ENCODE assay signal across 22 mouse cellular contexts in genomic region chr11:36527509-36527908, GRCm38 (mm10).
A peak's percentile ranks its signal among the peaks of the same experiment; 100 is the strongest.
DNase-seq lines count a peak whose midpoint lies in the region; ATAC-seq lines count a peak whose summit lies in the region.
"Had no signal": no experiment of that assay in that cellular context is flagged by ENCODE, and none has a peak within 500 bp of the region (broad histone marks: within the 10 kb centered on the region; RNA-seq: fewer than 3 reads in every experiment).

No protein-coding gene starts in this region.

- no peaks in the 10 kb centered on the region for H3K27me3 ChIP-seq in hindbrain, embryonic 12.5 days
- H3K27me3 ChIP-seq in hindbrain, embryonic 16.5 days (replicated peaks; ENCODE audit: control insufficient read depth, insufficient read depth, low read length): no peaks in the 10 kb centered on the region
- no peaks in the 10 kb centered on the region for H3K27me3 ChIP-seq in midbrain, embryonic 12.5 days
- no peaks in the 10 kb centered on the region for H3K27me3 ChIP-seq in midbrain, embryonic 11.5 days (ENCODE audit: control insufficient read depth, insufficient read depth, low read length)
- no peaks in the 10 kb centered on the region for H3K27me3 ChIP-seq in midbrain, embryonic 14.5 days (ENCODE audit: control insufficient read depth, insufficient read depth, low read length)
- H3K27me3 ChIP-seq: liver, embryonic 13.5 days; neural tube, embryonic 13.5 days had no signal

- peak; percentile 56; the same call in 1 of the 2 replicates for ATAC-seq in hindbrain, embryonic 12.5 days (ENCODE audit: low FRiP score)
- ATAC-seq in hindbrain, embryonic 16.5 days: no peak
- ATAC-seq in midbrain, embryonic 12.5 days (ENCODE audit: low FRiP score, low read depth): no peak
- ATAC-seq in midbrain, embryonic 11.5 days (ENCODE audit: low FRiP score): no peak
- no peak for ATAC-seq in midbrain, embryonic 14.5 days (ENCODE audit: low FRiP score, low TSS enrichment)
- ATAC-seq: intestine, embryonic 16.5 days had no signal

- no peak overlapping the region for H3K4me2 ChIP-seq in hindbrain, embryonic 12.5 days (replicated peaks)
- no peak overlapping the region for H3K4me2 ChIP-seq in hindbrain, embryonic 16.5 days (ENCODE audit: low read length)
- no peak overlapping the region for H3K4me2 ChIP-seq in midbrain, embryonic 12.5 days (replicated peaks)
- no peak overlapping the region for H3K4me2 ChIP-seq in midbrain, embryonic 11.5 days
- H3K4me2 ChIP-seq in midbrain, embryonic 14.5 days (ENCODE audit: low read length): no peak overlapping the region
- H3K4me2 ChIP-seq: liver, embryonic 13.5 days; neural tube, embryonic 13.5 days had no signal

- 55% methylated on average over 4 of the region's 4 CpGs for WGBS in hindbrain, embryonic 12.5 days
- 44% methylated on average over 4 of the region's 4 CpGs for WGBS in hindbrain, embryonic 16.5 days
- WGBS in midbrain, embryonic 12.5 days: 67% methylated on average over 4 of the region's 4 CpGs
- 74% methylated on average over 4 of the region's 4 CpGs for WGBS in midbrain, embryonic 11.5 days
- WGBS in midbrain, embryonic 14.5 days: 65% methylated on average over 4 of the region's 4 CpGs

- H3K4me3 ChIP-seq in hindbrain, embryonic 12.5 days: no peak overlapping the region
- no peak overlapping the region for H3K4me3 ChIP-seq in hindbrain, embryonic 16.5 days (ENCODE audit: low read length)
- H3K4me3 ChIP-seq in midbrain, embryonic 12.5 days: no peak overlapping the region
- no peak overlapping the region for H3K4me3 ChIP-seq in midbrain, embryonic 11.5 days (ENCODE audit: low read depth, low read length)
- no peak overlapping the region for H3K4me3 ChIP-seq in midbrain, embryonic 14.5 days (replicated peaks; ENCODE audit: low read depth, low read length)
- H3K4me3 ChIP-seq: embryonic facial prominence, embryonic 10.5 days; heart, embryonic 10.5 days; liver, embryonic 13.5 days; neural tube, embryonic 13.5 days had no signal

- peak; percentile 29 for DNase-seq in embryo, embryonic 11 days
- no peak for DNase-seq in embryo, embryonic 9.5 days (ENCODE audit: extremely low spot score)
- no peak for DNase-seq in midbrain, embryonic 11.5 days (ENCODE audit: low spot score, missing footprints)
- DNase-seq in midbrain, embryonic 14.5 days: peak; percentile 38
- no peak for DNase-seq in urinary bladder, postnatal 25 days (ENCODE audit: low spot score)
- DNase-seq: adrenal gland, postnatal 25 days; cerebellum, adult 11 months; cerebellum, postnatal 25 days; kidney, adult 9 months; kidney, postnatal 14 days; liver, embryonic 13.5 days; lung, adult 2 months; lung, postnatal 14 days; thymus, adult 18-20 months; thymus, postnatal 36 days had no signal

- no peaks in the 10 kb centered on the region for H3K4me1 ChIP-seq in hindbrain, embryonic 12.5 days
- peaks cover 3% of the 10 kb centered on the region for H3K4me1 ChIP-seq in hindbrain, embryonic 16.5 days (ENCODE audit: control insufficient read depth, insufficient read depth, low read depth, low read length)
- peaks cover 6% of the 10 kb centered on the region; the same call in 1 of the 2 replicates for H3K4me1 ChIP-seq in midbrain, embryonic 12.5 days
- no peaks in the 10 kb centered on the region for H3K4me1 ChIP-seq in midbrain, embryonic 11.5 days (ENCODE audit: control insufficient read depth, insufficient read depth, low read length)
- no peaks in the 10 kb centered on the region for H3K4me1 ChIP-seq in midbrain, embryonic 14.5 days (ENCODE audit: control insufficient read depth, insufficient read depth, low read length)
- H3K4me1 ChIP-seq: embryonic facial prominence, embryonic 10.5 days; liver, embryonic 13.5 days had no signal

- H3K36me3 ChIP-seq in hindbrain, embryonic 12.5 days: no peaks in the 10 kb centered on the region
- H3K36me3 ChIP-seq in hindbrain, embryonic 16.5 days (ENCODE audit: control insufficient read depth, insufficient read depth, low read length): no peaks in the 10 kb centered on the region
- no peaks in the 10 kb centered on the region for H3K36me3 ChIP-seq in midbrain, embryonic 12.5 days
- no peaks in the 10 kb centered on the region for H3K36me3 ChIP-seq in midbrain, embryonic 11.5 days (ENCODE audit: control insufficient read depth, insufficient read depth, low read length)
- H3K36me3 ChIP-seq in midbrain, embryonic 14.5 days (ENCODE audit: control insufficient read depth, insufficient read depth, low read length): no peaks in the 10 kb centered on the region
- H3K36me3 ChIP-seq: embryonic facial prominence, embryonic 10.5 days; heart, embryonic 10.5 days; liver, embryonic 13.5 days; neural tube, embryonic 13.5 days had no signal

- H3K9ac ChIP-seq in hindbrain, embryonic 12.5 days: no peak overlapping the region
- no peak overlapping the region for H3K9ac ChIP-seq in hindbrain, embryonic 16.5 days (ENCODE audit: low read depth, low read length)
- no peak overlapping the region for H3K9ac ChIP-seq in midbrain, embryonic 12.5 days (replicated peaks)
- no peak overlapping the region for H3K9ac ChIP-seq in midbrain, embryonic 11.5 days (ENCODE audit: low read length)
- no peak overlapping the region for H3K9ac ChIP-seq in midbrain, embryonic 14.5 days (replicated peaks; ENCODE audit: low read length)
- H3K9ac ChIP-seq: liver, embryonic 13.5 days; neural tube, embryonic 13.5 days had no signal

- no peaks in the 10 kb centered on the region for H3K9me3 ChIP-seq in hindbrain, embryonic 12.5 days (replicated peaks)
- no peaks in the 10 kb centered on the region for H3K9me3 ChIP-seq in hindbrain, embryonic 16.5 days (ENCODE audit: control insufficient read depth, low read length)
- H3K9me3 ChIP-seq in midbrain, embryonic 12.5 days: no peaks in the 10 kb centered on the region
- H3K9me3 ChIP-seq in midbrain, embryonic 11.5 days (ENCODE audit: control insufficient read depth, low read length): no peaks in the 10 kb centered on the region
- H3K9me3 ChIP-seq in midbrain, embryonic 14.5 days (ENCODE audit: control insufficient read depth, low read length): no peaks in the 10 kb centered on the region
- H3K9me3 ChIP-seq: embryonic facial prominence, embryonic 10.5 days; heart, embryonic 10.5 days; liver, embryonic 13.5 days; neural tube, embryonic 13.5 days had no signal

- H3K27ac ChIP-seq in hindbrain, embryonic 12.5 days: no peak overlapping the region
- H3K27ac ChIP-seq in hindbrain, embryonic 16.5 days (ENCODE audit: low read depth, low read length): no peak overlapping the region
- H3K27ac ChIP-seq in midbrain, embryonic 12.5 days (replicated peaks): peak overlapping the region; percentile 15; the same call in 1 of the 2 replicates
- no peak overlapping the region for H3K27ac ChIP-seq in midbrain, embryonic 11.5 days (ENCODE audit: low read depth, low read length)
- H3K27ac ChIP-seq in midbrain, embryonic 14.5 days (replicated peaks; ENCODE audit: low read depth, low read length): no peak overlapping the region
- H3K27ac ChIP-seq: embryonic facial prominence, embryonic 10.5 days; heart, embryonic 10.5 days; liver, embryonic 13.5 days; neural tube, embryonic 13.5 days had no signal

Comparison
In these comparisons a context has a peak if more than half of its experiments do, and no peak if none do; other contexts are left out.
1. DNase-seq: peak in embryo, embryonic 11 days (single experiment) and midbrain, embryonic 14.5 days (single experiment); none in embryo, embryonic 9.5 days (single experiment), midbrain, embryonic 11.5 days (single experiment) and urinary bladder, postnatal 25 days (single experiment).